Mouse (Mus musculus): Measurements from ENCODE around the gene Pigf. TPM values are rescaled to one million over a fixed set of nuclear protein-coding genes. Genes with fewer than 3 reads are reported as not detected.

Pigf gene
- polyA plus RNA-seq, 1 experiment = 14.8 TPM

GRCm38 (mm10) chr17:87051652-87052051 lies 26.4 kb upstream of the Pigf start:
- Histone ChIP-seq H3K27me3 (ENCODE audit: control insufficient read depth, insufficient read depth, insufficient read length) (no peaks in the 10 kb centered on the region), H3ac (ENCODE audit: control insufficient read depth, insufficient read length) (no peak overlapping the region), H3K4me2 (ENCODE audit: low read depth) (no peak overlapping the region), H3K36me3 (ENCODE audit: control insufficient read depth, insufficient read depth) (no peaks in the 10 kb centered on the region), H3K4me3 (no peak overlapping the region), H3K79me2 (ENCODE audit: control insufficient read depth, insufficient read depth) (no peaks in the 10 kb centered on the region)
- TF ChIP-seq CEBPB (IDR thresholded peaks at IDR 0.05; ENCODE audit: insufficient read depth, poor library complexity, severe bottlenecking) = no peak
- TF ChIP-seq TCF3 (IDR thresholded peaks at IDR 0.05; ENCODE audit: insufficient read length, low read depth) = no peak
- TF ChIP-seq E2F4 (IDR thresholded peaks at IDR 0.05; ENCODE audit: insufficient read depth) = no peak
- TF ChIP-seq REST (IDR thresholded peaks at IDR 0.05; ENCODE audit: insufficient read depth, insufficient read length) = no peak
- no peak for TF ChIP-seq USF1 (IDR thresholded peaks at IDR 0.05; ENCODE audit: low read depth)
- no peak for TF ChIP-seq POLR2AphosphoS2 (IDR thresholded peaks at IDR 0.05; ENCODE audit: insufficient read length, low read depth)
- TF ChIP-seq POLR2A (IDR thresholded peaks at IDR 0.05; ENCODE audit: insufficient read length, low read depth) = no peak
- TF ChIP-seq TCF12 (IDR thresholded peaks at IDR 0.05; ENCODE audit: insufficient read depth, poor library complexity, severe bottlenecking) = no peak
- TF ChIP-seq MYOG (IDR thresholded peaks at IDR 0.05; ENCODE audit: control insufficient read depth in 1 of 3, insufficient read depth in 1 of 3, insufficient read length in 2 of 3, low read depth in 2 of 3) = no peak
- no peak for TF ChIP-seq MYOD1 (IDR thresholded peaks at IDR 0.05; ENCODE audit: control insufficient read depth in 1 of 3, insufficient read length in 2 of 3, low read depth in 2 of 3)
- no peak for TF ChIP-seq SRF (IDR thresholded peaks at IDR 0.05; ENCODE audit: control insufficient read depth, insufficient read length, low read depth)
- no peak for TF ChIP-seq MAX (IDR thresholded peaks at IDR 0.05; ENCODE audit: low read depth)

GRCm38 (mm10) chr17:87050469-87051175 lies 25.4 kb upstream of the Pigf start:
- no peak for TF ChIP-seq USF1 (IDR thresholded peaks at IDR 0.05; ENCODE audit: low read depth)
- no peak for TF ChIP-seq SRF (IDR thresholded peaks at IDR 0.05; ENCODE audit: control insufficient read depth, insufficient read length, low read depth)
- TF ChIP-seq TCF3 (IDR thresholded peaks at IDR 0.05; ENCODE audit: insufficient read length, low read depth) = no peak
- TF ChIP-seq MYOD1 (IDR thresholded peaks at IDR 0.05; ENCODE audit: control insufficient read depth in 1 of 3, insufficient read length in 2 of 3, low read depth in 2 of 3) = no peak
- H3K36me3 ChIP-seq (ENCODE audit: control insufficient read depth, insufficient read depth) = no peaks in the 10 kb centered on the region
- no peaks in the 10 kb centered on the region for H3K27me3 ChIP-seq (ENCODE audit: control insufficient read depth, insufficient read depth, insufficient read length)
- no peak overlapping the region for H3K4me3 ChIP-seq
- H3K79me2 ChIP-seq (ENCODE audit: control insufficient read depth, insufficient read depth) = no peaks in the 10 kb centered on the region
- no peak overlapping the region for H3ac ChIP-seq (ENCODE audit: control insufficient read depth, insufficient read length)
- no peak overlapping the region for H3K4me2 ChIP-seq (ENCODE audit: low read depth)

GRCm38 (mm10) chr17:87049696-87050095 lies 24.5 kb upstream of the Pigf start:
- TF ChIP-seq CEBPB (IDR thresholded peaks at IDR 0.05; ENCODE audit: insufficient read depth, poor library complexity, severe bottlenecking) = no peak
- TF ChIP-seq POLR2AphosphoS2 (IDR thresholded peaks at IDR 0.05; ENCODE audit: insufficient read length, low read depth) = no peak
- no peak for TF ChIP-seq MAX (IDR thresholded peaks at IDR 0.05; ENCODE audit: low read depth)
- no peak for TF ChIP-seq SRF (IDR thresholded peaks at IDR 0.05; ENCODE audit: control insufficient read depth, insufficient read length, low read depth)
- TF ChIP-seq TCF12 (IDR thresholded peaks at IDR 0.05; ENCODE audit: insufficient read depth, poor library complexity, severe bottlenecking) = no peak
- TF ChIP-seq USF1 (IDR thresholded peaks at IDR 0.05; ENCODE audit: low read depth) = no peak
- TF ChIP-seq E2F4 (IDR thresholded peaks at IDR 0.05; ENCODE audit: insufficient read depth) = no peak
- TF ChIP-seq POLR2A (IDR thresholded peaks at IDR 0.05; ENCODE audit: insufficient read length, low read depth) = no peak
- TF ChIP-seq TCF3 (IDR thresholded peaks at IDR 0.05; ENCODE audit: insufficient read length, low read depth) = no peak
- no peak for TF ChIP-seq MYOG (IDR thresholded peaks at IDR 0.05; ENCODE audit: control insufficient read depth in 1 of 3, insufficient read depth in 1 of 3, insufficient read length in 2 of 3, low read depth in 2 of 3)
- no peak for TF ChIP-seq REST (IDR thresholded peaks at IDR 0.05; ENCODE audit: insufficient read depth, insufficient read length)
- no peak for TF ChIP-seq MYOD1 (IDR thresholded peaks at IDR 0.05; ENCODE audit: control insufficient read depth in 1 of 3, insufficient read length in 2 of 3, low read depth in 2 of 3)
- H3K4me2 ChIP-seq (ENCODE audit: low read depth) = no peak overlapping the region
- no peaks in the 10 kb centered on the region for H3K36me3 ChIP-seq (ENCODE audit: control insufficient read depth, insufficient read depth)
- no peak overlapping the region for H3K4me3 ChIP-seq
- H3K79me2 ChIP-seq (ENCODE audit: control insufficient read depth, insufficient read depth) = no peaks in the 10 kb centered on the region
- H3K27me3 ChIP-seq (ENCODE audit: control insufficient read depth, insufficient read depth, insufficient read length) = no peaks in the 10 kb centered on the region
- no peak overlapping the region for H3ac ChIP-seq (ENCODE audit: control insufficient read depth, insufficient read length)

- no peak overlapping the region for H3ac ChIP-seq (ENCODE audit: control insufficient read depth, insufficient read length)
- no peak overlapping the region for H3K4me3 ChIP-seq
- no peaks in the 10 kb centered on the region for H3K27me3 ChIP-seq (ENCODE audit: control insufficient read depth, insufficient read depth, insufficient read length)
- no peaks in the 10 kb centered on the region for H3K36me3 ChIP-seq (ENCODE audit: control insufficient read depth, insufficient read depth)
- no peaks in the 10 kb centered on the region for H3K79me2 ChIP-seq (ENCODE audit: control insufficient read depth, insufficient read depth)
- TF ChIP-seq CEBPB (IDR thresholded peaks at IDR 0.05; ENCODE audit: insufficient read depth, poor library complexity, severe bottlenecking) (no peak), SRF (IDR thresholded peaks at IDR 0.05; ENCODE audit: control insufficient read depth, insufficient read length, low read depth) (no peak), TCF12 (IDR thresholded peaks at IDR 0.05; ENCODE audit: insufficient read depth, poor library complexity, severe bottlenecking) (no peak), USF1 (IDR thresholded peaks at IDR 0.05; ENCODE audit: low read depth) (no peak), REST (IDR thresholded peaks at IDR 0.05; ENCODE audit: insufficient read depth, insufficient read length) (no peak), MAX (IDR thresholded peaks at IDR 0.05; ENCODE audit: low read depth) (no peak), MYOD1 (IDR thresholded peaks at IDR 0.05; ENCODE audit: control insufficient read depth in 1 of 3, insufficient read length in 2 of 3, low read depth in 2 of 3) (no peak)
- no peak overlapping the region for H3K4me2 ChIP-seq (ENCODE audit: low read depth)
These were observed 19.6 kb upstream of the Pigf start for GRCm38 (mm10) chr17:87044796-87045195.

GRCm38 (mm10) chr17:87044364-87044763 lies 19.2 kb upstream of the Pigf start:
- H3ac ChIP-seq (ENCODE audit: control insufficient read depth, insufficient read length) = no peak overlapping the region
- no peaks in the 10 kb centered on the region for H3K79me2 ChIP-seq (ENCODE audit: control insufficient read depth, insufficient read depth)
- no peak overlapping the region for H3K4me3 ChIP-seq
- H3K4me2 ChIP-seq (ENCODE audit: low read depth) = peak overlapping the region; percentile 41
- TF ChIP-seq MYOD1 (IDR thresholded peaks at IDR 0.05; ENCODE audit: control insufficient read depth in 1 of 3, insufficient read length in 2 of 3, low read depth in 2 of 3) (no peak), CEBPB (IDR thresholded peaks at IDR 0.05; ENCODE audit: insufficient read depth, poor library complexity, severe bottlenecking) (no peak), POLR2AphosphoS2 (IDR thresholded peaks at IDR 0.05; ENCODE audit: insufficient read length, low read depth) (no peak), MAX (IDR thresholded peaks at IDR 0.05; ENCODE audit: low read depth) (no peak), REST (IDR thresholded peaks at IDR 0.05; ENCODE audit: insufficient read depth, insufficient read length) (no peak), POLR2A (IDR thresholded peaks at IDR 0.05; ENCODE audit: insufficient read length, low read depth) (no peak), E2F4 (IDR thresholded peaks at IDR 0.05; ENCODE audit: insufficient read depth) (no peak), TCF3 (IDR thresholded peaks at IDR 0.05; ENCODE audit: insufficient read length, low read depth) (no peak)
- no peaks in the 10 kb centered on the region for H3K36me3 ChIP-seq (ENCODE audit: control insufficient read depth, insufficient read depth)
- H3K27me3 ChIP-seq (ENCODE audit: control insufficient read depth, insufficient read depth, insufficient read length) = no peaks in the 10 kb centered on the region

Measured in myocyte (in vitro differentiated cells).